18 mouse cellular contexts compared by ENCODE assay signal in the genomic region with DNA sequence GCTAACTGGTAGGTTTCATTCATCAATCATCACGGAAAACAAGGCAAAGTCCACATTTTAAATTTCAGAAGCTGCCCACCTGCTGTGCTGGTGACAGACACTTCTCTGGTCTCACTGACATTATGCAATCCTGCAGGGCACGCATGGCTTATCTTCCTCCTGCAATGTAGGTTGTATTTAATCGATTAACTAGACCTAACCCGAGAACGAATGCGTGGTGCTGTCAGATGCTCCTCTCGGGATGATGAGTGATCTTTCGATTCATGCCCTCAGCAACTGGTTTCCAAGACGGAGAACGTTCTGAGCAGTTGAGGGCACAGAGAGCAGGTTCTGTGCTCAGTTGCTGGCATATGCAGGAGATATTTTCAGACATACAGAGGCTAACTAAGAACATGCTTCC. TPM values are rescaled to one million over a fixed set of nuclear protein-coding genes. Genes with fewer than 3 reads are reported as not detected.
DNase-seq lines count a peak whose midpoint lies in the region; ATAC-seq and TF ChIP-seq lines count a peak whose summit lies in the region.
"Had no signal": no experiment of that assay in that cellular context is flagged by ENCODE, and none has a peak within 500 bp of the region (broad histone marks: within the 10 kb centered on the region; RNA-seq: fewer than 3 reads in every experiment).

No protein-coding gene starts in this region.

- H3K27ac ChIP-seq in intestine, embryonic 15.5 days, result no peak overlapping the region
- no peak overlapping the region for H3K27ac ChIP-seq in intestine, postnatal 0 days (ENCODE audit: low read depth, low read length)
- peak overlapping the region; percentile 46 for H3K27ac ChIP-seq in liver, postnatal 0 days (ENCODE audit: low read depth)
- H3K27ac ChIP-seq: hindbrain, embryonic 12.5 days; layer of hippocampus, adult 2 months; lung, embryonic 15.5 days had no signal

- H3K36me3 ChIP-seq in intestine, embryonic 15.5 days, result no peaks in the 10 kb centered on the region
- H3K36me3 ChIP-seq in intestine, postnatal 0 days (ENCODE audit: control insufficient read depth, insufficient read depth), result no peaks in the 10 kb centered on the region
- no peaks in the 10 kb centered on the region for H3K36me3 ChIP-seq in liver, postnatal 0 days (replicated peaks; ENCODE audit: insufficient read depth, low read length)
- H3K36me3 ChIP-seq: hindbrain, embryonic 12.5 days; lung, embryonic 15.5 days had no signal

- no peak overlapping the region for H3K9ac ChIP-seq in intestine, embryonic 15.5 days
- no peak overlapping the region for H3K9ac ChIP-seq in intestine, postnatal 0 days (ENCODE audit: low read depth, low read length)
- no peak overlapping the region for H3K9ac ChIP-seq in liver, postnatal 0 days (replicated peaks)
- H3K9ac ChIP-seq: hindbrain, embryonic 12.5 days; lung, embryonic 15.5 days had no signal

- TF ChIP-seq EP300 in liver, postnatal 0 days (IDR thresholded peaks at IDR 0.05; ENCODE audit: low read depth), result peak; percentile 86

- H3K4me3 ChIP-seq in intestine, embryonic 15.5 days (replicated peaks), result no peak overlapping the region
- H3K4me3 ChIP-seq in intestine, postnatal 0 days (ENCODE audit: low read depth, low read length), result no peak overlapping the region
- peak overlapping the region; percentile 6; the same call in 1 of the 2 replicates for H3K4me3 ChIP-seq in liver, postnatal 0 days (ENCODE audit: low read depth, low read length)
- H3K4me3 ChIP-seq: hindbrain, embryonic 12.5 days; layer of hippocampus, adult 2 months; lung, embryonic 15.5 days had no signal

- H3K9me3 ChIP-seq in intestine, embryonic 15.5 days, result no peaks in the 10 kb centered on the region
- H3K9me3 ChIP-seq in intestine, postnatal 0 days (ENCODE audit: control insufficient read depth), result no peaks in the 10 kb centered on the region
- H3K9me3 ChIP-seq in liver, postnatal 0 days (ENCODE audit: low read length), result no peaks in the 10 kb centered on the region
- H3K9me3 ChIP-seq: hindbrain, embryonic 12.5 days; lung, embryonic 15.5 days had no signal

- peak; percentile 52 for DNase-seq in c-Kit-negative CD71-positive TER-119-positive erythroid progenitor cells, embryonic 14.5 days (ENCODE audit: low read depth, low spot score)
- DNase-seq in liver, result peak; percentile 77
- peak; percentile 27 for DNase-seq in liver, postnatal 0 days
- DNase-seq in frontal cortex, adult 2 months (ENCODE audit: extremely low spot score in 1 of 2, low spot score in 1 of 2), result no peak
- no peak for DNase-seq in adrenal gland, adult (ENCODE audit: inconsistent age in 2 of 2, low spot score in 1 of 2)
- no peak for DNase-seq in thymus, postnatal 14 days
- DNase-seq: adrenal gland, postnatal 25 days; cerebellum, adult 11 months; cerebellum, postnatal 25 days; gastrocnemius, postnatal 14 days; kidney, postnatal 10 days; midbrain, embryonic 14.5 days had no signal

- TF ChIP-seq CTCF in intestine, postnatal 0 days (IDR thresholded peaks at IDR 0.05; ENCODE audit: low read depth), result no peak
- no peak for TF ChIP-seq CTCF in liver, postnatal 0 days (IDR thresholded peaks at IDR 0.05; ENCODE audit: low read depth)

- 0 out of 2 replicates have a peak, but pooled peaks cover 3% of the 10 kb centered on the region for H3K4me1 ChIP-seq in intestine, embryonic 15.5 days (replicated peaks)
- H3K4me1 ChIP-seq in intestine, postnatal 0 days (replicated peaks; ENCODE audit: control insufficient read depth, insufficient read depth, low read length), result no peaks in the 10 kb centered on the region
- peaks cover 30% of the 10 kb centered on the region for H3K4me1 ChIP-seq in liver, postnatal 0 days (ENCODE audit: insufficient read depth)
- H3K4me1 ChIP-seq: lung, embryonic 15.5 days had no signal

- H3K4me2 ChIP-seq in intestine, embryonic 15.5 days (replicated peaks), result no peak overlapping the region
- no peak overlapping the region for H3K4me2 ChIP-seq in intestine, postnatal 0 days (replicated peaks; ENCODE audit: low read depth)
- peak overlapping the region; percentile 61 for H3K4me2 ChIP-seq in liver, postnatal 0 days (ENCODE audit: low read depth, low read length)
- H3K4me2 ChIP-seq: hindbrain, embryonic 12.5 days; lung, embryonic 15.5 days had no signal

- peak; percentile 62; the same call in 1 of the 2 replicates for ATAC-seq in intestine, embryonic 15.5 days
- no peak for ATAC-seq in intestine, postnatal 0 days
- peak; percentile 83 for ATAC-seq in liver, postnatal 0 days

- 62% methylated on average over 10 of the region's 10 CpGs for WGBS in intestine, embryonic 15.5 days
- 55% methylated on average over 10 of the region's 10 CpGs for WGBS in intestine, postnatal 0 days
- WGBS in liver, postnatal 0 days (ENCODE audit: insufficient replicate concordance), result 30% methylated on average over 10 of the region's 10 CpGs

- H3K27me3 ChIP-seq in intestine, embryonic 15.5 days (replicated peaks), result no peaks in the 10 kb centered on the region
- H3K27me3 ChIP-seq in intestine, postnatal 0 days (replicated peaks; ENCODE audit: control insufficient read depth, insufficient read depth, low read length), result no peaks in the 10 kb centered on the region
- no peaks in the 10 kb centered on the region for H3K27me3 ChIP-seq in liver, postnatal 0 days (ENCODE audit: insufficient read depth, low read length)
- H3K27me3 ChIP-seq: CH12.LX; hindbrain, embryonic 12.5 days had no signal

RNA-seq across cellular contexts. Expression of gene Mier3, which starts 24.5 kb away (rescaled TPM):
- polyA plus RNA-seq in intestine, embryonic 15.5 days (2015; fragmentation: Nextera tagmentation; extraction: Ambion mirVana), result 13.7 and 16.3 TPM in 2 replicates
- polyA plus RNA-seq in intestine, postnatal 0 days (2015; fragmentation: Nextera tagmentation; extraction: Ambion mirVana), result 6.0 and 6.9 TPM in 2 replicates
- 7.3 and 8.0 TPM in 2 replicates for polyA plus RNA-seq in liver, postnatal 0 days (2015; fragmentation: Nextera tagmentation; extraction: Ambion mirVana)
- 12.3 and 14.6 TPM in 2 replicates for polyA plus RNA-seq in frontal cortex, adult 2 months (2012; rRNA removed)

Comparison
In these comparisons a context has a peak if more than half of its experiments do, and no peak if none do; other contexts are left out.
1. DNase-seq: peak in c-Kit-negative CD71-positive TER-119-positive erythroid progenitor cells, embryonic 14.5 days (single experiment), liver (single experiment) and liver, postnatal 0 days (single experiment); none in frontal cortex, adult 2 months (0 of 2), adrenal gland, adult (0 of 2) and thymus, postnatal 14 days (single experiment).